Mouse (Mus musculus) thymus, adult 2 months (tissue): Measurements from ENCODE around the gene Fes. TPM values are rescaled to one million over a fixed set of nuclear protein-coding genes. Genes with fewer than 3 reads are reported as not detected.

Source experiments
- DNase-seq: peaks from one replicate; pipeline ENCODE4 v3.0.0; 2021
- H3K27ac ChIP-seq: fragments of 200-500 bp; 2 replicates; pipeline ENCODE4 v1.5.1; 2012; ENCODE audit warnings: low read length, control low read depth; ENCODE audit not compliant: control insufficient read depth, insufficient read depth
- H3K27me3 ChIP-seq: fragments of 200-500 bp; 2 replicates; pipeline ENCODE4 v1.6.1; 2012; ENCODE audit warnings: mild to moderate bottlenecking, low read length, moderate library complexity, mixed read lengths; ENCODE audit not compliant: control insufficient read depth, insufficient read depth
- H3K36me3 ChIP-seq: fragments of 200-500 bp; 2 replicates; pipeline ENCODE4 v1.6.1; 2012; ENCODE audit warnings: mild to moderate bottlenecking, low read length, moderate library complexity; ENCODE audit not compliant: control insufficient read depth, insufficient read depth
- H3K4me1 ChIP-seq: fragments of 200-500 bp; replicated peaks from 2 replicates; pipeline ENCODE4 v1.6.1; 2012; ENCODE audit warnings: low read length; ENCODE audit not compliant: control insufficient read depth, insufficient read depth
- H3K4me3 ChIP-seq: fragments of 200-500 bp; 2 replicates; pipeline ENCODE4 v1.5.1; 2012; ENCODE audit warnings: mild to moderate bottlenecking, low read length, control low read depth, moderate library complexity; ENCODE audit not compliant: control insufficient read depth, insufficient read depth
- CTCF ChIP-seq: fragments of 200-500 bp; IDR thresholded peaks from 2 replicates; pipeline ENCODE4 v1.5.1; 2012; ENCODE audit warnings: mild to moderate bottlenecking, control low read depth, low read length, moderate library complexity, borderline replicate concordance; ENCODE audit not compliant: control insufficient read depth, poor library complexity, insufficient read depth; ENCODE audit errors: extremely low read depth
- POLR2A ChIP-seq: fragments of 200-500 bp; IDR thresholded peaks from 2 replicates; pipeline ENCODE4 v1.6.1; 2012; ENCODE audit warnings: mild to moderate bottlenecking, low read length, control low read depth, moderate library complexity; ENCODE audit not compliant: control insufficient read depth, poor library complexity, insufficient read depth; ENCODE audit errors: extremely low read depth
- WGBS: fragments of 180-500 bp; shearing (Covaris S2); methylation state at CpG from one replicate; pipeline ENCODE4 v1.1.7; 2018; 5-methylcytosine and 5-hydroxymethylcytosine counted together
- polyA plus RNA-seq: library from polyadenylated mRNA; depleted of rRNA; stranded (reverse); fragments of >200 nt; gene quantifications from 2 replicates; pipeline ENCODE4 v1.2.3, GENCODE M21; 2012

The Fes gene
- polyA plus RNA-seq, 1 experiment, result 27.3 TPM

- no peaks in the 10 kb centered on the region for H3K36me3 ChIP-seq
- TF ChIP-seq POLR2A, result no peak
- TF ChIP-seq CTCF, result no peak
These were observed 11.6 kb downstream of the Fes start for GRCm38 (mm10) chr7:80376192-80376591.

DNA sequence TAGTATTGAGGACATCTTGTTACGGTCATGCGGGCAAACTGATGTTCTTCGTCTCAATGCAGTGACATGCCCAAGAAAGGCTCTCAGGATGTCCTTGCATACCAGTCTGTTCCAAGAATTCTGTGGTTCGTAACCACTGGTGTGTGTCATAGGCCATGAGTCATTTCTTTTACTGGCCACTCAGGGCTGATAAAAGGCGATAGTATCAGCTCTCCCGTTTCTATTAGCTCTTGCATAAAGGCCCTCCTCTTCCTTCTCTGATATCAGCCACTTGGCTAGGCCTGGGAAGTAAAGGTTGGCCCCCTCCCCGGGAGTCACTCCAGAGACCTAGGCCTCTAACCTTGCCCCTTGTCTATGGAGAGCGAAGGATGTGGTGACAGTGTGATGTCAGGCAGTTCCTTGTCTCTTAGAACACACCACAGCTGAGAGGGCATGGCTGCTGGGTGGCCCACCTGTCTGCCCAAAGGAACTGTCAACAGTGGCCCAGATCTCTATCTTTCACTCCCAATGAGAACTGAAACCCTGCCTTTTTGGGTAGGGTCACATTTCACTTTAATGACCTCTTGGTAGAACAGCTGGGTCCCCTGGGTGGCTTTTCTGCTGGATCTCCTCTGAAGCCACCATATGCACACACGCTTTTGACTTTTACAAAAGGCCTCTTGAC, 12.2 kb downstream of the Fes start:
- H3K4me1 ChIP-seq, result peaks cover 38% of the 10 kb centered on the region
- no peak for DNase-seq
- no peaks in the 10 kb centered on the region for H3K27me3 ChIP-seq
- H3K4me3 ChIP-seq, result no peak overlapping the region
- no peaks in the 10 kb centered on the region for H3K36me3 ChIP-seq
- TF ChIP-seq CTCF (no peak), POLR2A (no peak)
- 49% methylated on average over 9 of the region's 9 CpGs for WGBS
- H3K27ac ChIP-seq, result 0 out of 2 replicates have a peak overlapping the region, but pooled peaks have one; percentile 40

More at GRCm38 (mm10) chr7:80376192-80376591, 11.6 kb downstream of the Fes start:
- Histone ChIP-seq H3K27ac (no peak overlapping the region), H3K27me3 (no peaks in the 10 kb centered on the region), H3K4me1 (peaks cover 38% of the 10 kb centered on the region), H3K4me3 (no peak overlapping the region)
- DNase-seq, result no peak
- WGBS, result 84% methylated on average over 10 of the region's 10 CpGs

DNA sequence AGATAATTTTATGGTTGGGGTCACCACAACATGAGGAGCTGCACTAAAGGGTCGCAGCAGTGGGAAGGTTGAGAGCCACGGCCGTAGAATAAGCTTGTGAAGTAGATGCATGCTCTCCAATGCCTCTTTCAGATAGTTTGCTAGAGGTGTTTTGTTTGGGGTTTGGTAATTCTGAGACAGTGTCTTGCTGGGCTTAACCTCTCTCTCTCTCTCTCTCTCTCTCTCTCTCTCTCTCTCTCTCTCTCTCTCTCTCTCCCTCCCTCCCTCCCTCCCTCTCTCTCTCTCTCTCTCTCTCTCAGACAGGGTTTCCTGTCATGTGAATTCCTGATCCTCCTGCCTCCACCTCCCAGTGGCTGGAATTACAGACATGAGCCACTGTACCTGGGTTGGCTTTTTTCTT, 13.0 kb downstream of the Fes start:
- TF ChIP-seq CTCF (no peak), POLR2A (no peak)
- DNase-seq, result no peak
- Histone ChIP-seq H3K36me3 (no peaks in the 10 kb centered on the region), H3K4me3 (no peak overlapping the region), H3K4me1 (peaks cover 43% of the 10 kb centered on the region), H3K27ac (peak overlapping the region; percentile 54; the same call in 1 of the 2 replicates), H3K27me3 (no peaks in the 10 kb centered on the region)
- WGBS, result 84% methylated on average over 3 of the region's 3 CpGs

DNA sequence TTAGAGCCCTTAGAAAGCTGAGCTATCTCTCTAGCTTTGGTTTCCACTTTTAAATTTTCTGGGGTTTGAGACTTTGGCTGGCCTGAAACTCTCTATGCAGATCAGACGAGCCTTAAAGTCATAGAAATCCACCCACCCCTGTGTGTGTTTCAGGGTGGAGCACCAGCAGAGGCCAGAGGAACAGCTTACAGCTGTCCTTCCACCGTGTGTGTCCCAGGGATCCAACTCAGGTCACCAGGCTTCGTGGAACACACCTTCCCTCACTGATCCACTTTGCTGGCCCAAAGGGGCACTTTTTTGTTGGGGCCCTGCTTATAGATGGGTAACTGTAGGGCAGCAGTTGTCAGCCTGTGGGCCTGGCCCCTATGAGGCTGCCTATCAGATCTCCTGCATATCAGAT, 13.5 kb downstream of the Fes start:
- 36% methylated on average over 3 of the region's 3 CpGs for WGBS
- Histone ChIP-seq H3K4me3 (no peak overlapping the region), H3K27ac (peak overlapping the region; percentile 54), H3K4me1 (peaks cover 47% of the 10 kb centered on the region), H3K36me3 (no peaks in the 10 kb centered on the region), H3K27me3 (no peaks in the 10 kb centered on the region)
- no peak for DNase-seq
- TF ChIP-seq POLR2A (no peak), CTCF (no peak)

GRCm38 (mm10) chr7:80373850-80374249, 13.9 kb downstream of the Fes start:
- H3K27ac ChIP-seq, result peak overlapping the region; percentile 54

GRCm38 (mm10) chr7:80373352-80373751, 14.4 kb downstream of the Fes start:
- no peaks in the 10 kb centered on the region for H3K36me3 ChIP-seq
- peak overlapping the region; percentile 70 for H3K27ac ChIP-seq
- 10% methylated on average over 4 of the region's 4 CpGs for WGBS
- DNase-seq, result peak; percentile 29
- no peaks in the 10 kb centered on the region for H3K27me3 ChIP-seq
- H3K4me1 ChIP-seq, result peaks cover 56% of the 10 kb centered on the region
- TF ChIP-seq POLR2A (no peak), CTCF (no peak)
- no peak overlapping the region for H3K4me3 ChIP-seq

More at GRCm38 (mm10) chr7:80373850-80374249, 13.9 kb downstream of the Fes start:
- peak; percentile 45 for DNase-seq
- TF ChIP-seq CTCF, result no peak
- 10% methylated on average over 12 of the region's 12 CpGs for WGBS
- H3K27me3 ChIP-seq, result no peaks in the 10 kb centered on the region
- no peaks in the 10 kb centered on the region for H3K36me3 ChIP-seq
- H3K4me1 ChIP-seq, result peaks cover 52% of the 10 kb centered on the region
- no peak overlapping the region for H3K4me3 ChIP-seq

- Histone ChIP-seq H3K27ac (peak overlapping the region; percentile 70; the same call in 1 of the 2 replicates), H3K36me3 (peaks cover 4% of the 10 kb centered on the region; the same call in 1 of the 2 replicates), H3K4me1 (peaks cover 63% of the 10 kb centered on the region), H3K27me3 (no peaks in the 10 kb centered on the region), H3K4me3 (no peak overlapping the region)
- TF ChIP-seq CTCF (no peak), POLR2A (no peak)
- DNase-seq, result peak; percentile 56
- 27% methylated on average over 2 of the region's 2 CpGs for WGBS
These were observed 15.1 kb downstream of the Fes start for GRCm38 (mm10) chr7:80372667-80373066.
